Comparison of ENCODE assay signal across 21 mouse cellular contexts in genomic region chr10:34184956-34185355, GRCm38 (mm10). TPM values are rescaled to one million over a fixed set of nuclear protein-coding genes. Genes with fewer than 3 reads are reported as not detected.
DNase-seq lines count a peak whose midpoint lies in the region; ATAC-seq and TF ChIP-seq lines count a peak whose summit lies in the region.
"Had no signal": no experiment of that assay in that cellular context is flagged by ENCODE, and none has a peak within 500 bp of the region (broad histone marks: within the 10 kb centered on the region; RNA-seq: fewer than 3 reads in every experiment).

No protein-coding gene starts in this region.

- no peak overlapping the region for H3K4me2 ChIP-seq in kidney, postnatal 0 days (ENCODE audit: low read length)
- H3K4me2 ChIP-seq: forebrain, embryonic 12.5 days; heart, embryonic 11.5 days; heart, embryonic 15.5 days; hindbrain, embryonic 13.5 days had no signal

- H3K4me3 ChIP-seq in kidney, postnatal 0 days (replicated peaks; ENCODE audit: low read depth, low read length) = no peak overlapping the region
- H3K4me3 ChIP-seq: forebrain, embryonic 12.5 days; heart, adult 2 months; heart, embryonic 15.5 days; hindbrain, embryonic 13.5 days had no signal

- H3K27ac ChIP-seq in kidney, postnatal 0 days = no peak overlapping the region
- H3K27ac ChIP-seq: forebrain, embryonic 12.5 days; heart, adult 2 months; heart, embryonic 15.5 days; hindbrain, embryonic 13.5 days; hindbrain, postnatal 0 days had no signal

- 0 out of 2 replicates have a peak, but pooled peaks cover 3% of the 10 kb centered on the region for H3K4me1 ChIP-seq in kidney, postnatal 0 days (replicated peaks; ENCODE audit: insufficient read depth, low read length)
- H3K4me1 ChIP-seq: forebrain, embryonic 12.5 days had no signal

- peak; percentile 63 for DNase-seq in embryo, embryonic 10.5 days (ENCODE audit: low spot score)
- no peak for DNase-seq in embryo, embryonic 9.5 days (ENCODE audit: extremely low spot score)
- DNase-seq in kidney, postnatal 0 days (ENCODE audit: low spot score) = peak; percentile 72
- DNase-seq in kidney, postnatal 14 days = no peak
- DNase-seq in adipocyte (ENCODE audit: low spot score) = peak; percentile 47
- peak; percentile 49 for DNase-seq in mesoderm, embryonic 11.5 days (ENCODE audit: low read depth, low spot score)
- no peak for DNase-seq in adrenal gland, adult 18-20 months (ENCODE audit: low spot score in 2 of 2)
- DNase-seq: adrenal gland, postnatal 10 days; cerebellum, adult 11-12 months; cerebellum, adult 9-10 months; cerebellum, postnatal 25 days; gastrocnemius, postnatal 14 days; heart, adult 2 months; heart, postnatal 14 days had no signal

- no peaks in the 10 kb centered on the region for H3K36me3 ChIP-seq in kidney, postnatal 0 days (ENCODE audit: insufficient read depth, low read length)
- H3K36me3 ChIP-seq: heart, embryonic 15.5 days had no signal

- ATAC-seq in kidney, postnatal 0 days (replicated peaks; ENCODE audit: low FRiP score, low read depth) = no peak
- ATAC-seq: forebrain, embryonic 16.5 days; hindbrain, postnatal 0 days had no signal

- no peaks in the 10 kb centered on the region for H3K9me3 ChIP-seq in kidney, postnatal 0 days (replicated peaks; ENCODE audit: low read length)
- H3K9me3 ChIP-seq: forebrain, embryonic 12.5 days; heart, embryonic 15.5 days; hindbrain, embryonic 13.5 days had no signal

- H3K9ac ChIP-seq in kidney, postnatal 0 days (ENCODE audit: low read depth, low read length) = no peak overlapping the region
- H3K9ac ChIP-seq: forebrain, embryonic 12.5 days; heart, embryonic 15.5 days; hindbrain, embryonic 13.5 days had no signal

- TF ChIP-seq CTCF in kidney, postnatal 0 days (IDR thresholded peaks at IDR 0.05; ENCODE audit: low read depth) = no peak

- no peaks in the 10 kb centered on the region for H3K27me3 ChIP-seq in kidney, postnatal 0 days (ENCODE audit: insufficient read depth, low read length)
- H3K27me3 ChIP-seq: CH12.LX; forebrain, embryonic 12.5 days; heart, embryonic 15.5 days; hindbrain, embryonic 13.5 days had no signal

- WGBS in kidney, postnatal 0 days = 64% methylated on average over 1 of the region's 1 CpGs

RNA-seq across cellular contexts. Expression of gene Dse, which starts 22.6 kb away (rescaled TPM):
- 17.4 and 19.1 TPM in 2 replicates for polyA plus RNA-seq in kidney, postnatal 0 days (2015; fragmentation: Nextera tagmentation; extraction: Ambion mirVana)
- total RNA-seq in adrenal gland, adult 18-20 months (2021) = 1 to 10 TPM; 8.6 to 9.8 TPM

RNA-seq across cellular contexts. Expression of gene Calhm6, which starts 57.2 kb away (rescaled TPM):
- polyA plus RNA-seq in kidney, postnatal 0 days (2015; fragmentation: Nextera tagmentation; extraction: Ambion mirVana) = 0.94 and 1.3 TPM in 2 replicates
- total RNA-seq in adrenal gland, adult 18-20 months (2021) = under 1 TPM; 0.45 to 0.56 TPM
- total RNA-seq: heart, postnatal 14 days had no signal

Comparison
In these comparisons a context has a peak if more than half of its experiments do, and no peak if none do; other contexts are left out.
1. DNase-seq: peak in embryo, embryonic 10.5 days (single experiment), kidney, postnatal 0 days (single experiment), adipocyte (single experiment) and mesoderm, embryonic 11.5 days (single experiment); none in embryo, embryonic 9.5 days (single experiment), kidney, postnatal 14 days (single experiment) and adrenal gland, adult 18-20 months (0 of 2).